Mouse (Mus musculus) cortical plate, adult 2 months (tissue): ENCODE measurements around the gene Dnah1.

Source experiments
- CTCF ChIP-seq: fragments of 200-500 bp; IDR thresholded peaks from 2 replicates; pipeline ENCODE4 v1.5.1; 2011; ENCODE audit warnings: mild to moderate bottlenecking, control low read depth, low read length; ENCODE audit not compliant: insufficient read depth; ENCODE audit errors: extremely low read depth
- POLR2A ChIP-seq: fragments of 200-500 bp; IDR thresholded peaks from 2 replicates; pipeline ENCODE4 v1.6.1; 2011; ENCODE audit warnings: mild to moderate bottlenecking, low read length, control low read depth; ENCODE audit not compliant: insufficient read depth; ENCODE audit errors: extremely low read depth

- TF ChIP-seq CTCF (no peak), POLR2A (no peak)
These were observed 109.0 kb downstream of the Dnah1 start for GRCm38 (mm10) chr14:31214684-31215083.
